Mouse (Mus musculus): ENCODE data around the gene Casp7. TPM values are rescaled to one million over a fixed set of nuclear protein-coding genes. Genes with fewer than 3 reads are reported as not detected.
A peak's percentile ranks its signal among the peaks of the same experiment; 100 is the strongest.

Gene Casp7
- polyA plus RNA-seq, 1 experiment from 2014 or later, result 30.7 TPM

GRCm38 (mm10) chr19:56363721-56364460, 33.0 kb upstream of the Casp7 start:
- WGBS, result 32% methylated on average over 15 of the region's 15 CpGs
- ATAC-seq (ENCODE audit: insufficient read depth), result peak; percentile 57; the same call in 1 of the 2 replicates
- H3K27ac ChIP-seq (ENCODE audit: low read depth), result no peak overlapping the region
- H3K27me3 ChIP-seq (ENCODE audit: insufficient read depth, low read length), result no peaks in the 10 kb centered on the region
- peaks cover 11% of the 10 kb centered on the region; the same call in 1 of the 2 replicates for H3K4me1 ChIP-seq (ENCODE audit: insufficient read depth)
- TF ChIP-seq CTCF (IDR thresholded peaks at IDR 0.05; ENCODE audit: low read depth), result peak; percentile 22; the same call in 1 of the 2 replicates
- H3K4me3 ChIP-seq (ENCODE audit: low read depth, low read length), result no peak overlapping the region
- no peak overlapping the region for H3K9ac ChIP-seq
- H3K4me2 ChIP-seq, result peak overlapping the region; percentile 16; the same call in 1 of the 2 replicates
- peak; percentile 87 for DNase-seq
- no peaks in the 10 kb centered on the region for H3K9me3 ChIP-seq (ENCODE audit: low read depth, low read length)
- no peaks in the 10 kb centered on the region for H3K36me3 ChIP-seq (ENCODE audit: insufficient read depth)

- 40% methylated on average over 8 of the region's 8 CpGs for WGBS
- peak; percentile 42; the same call in 1 of the 2 replicates for ATAC-seq (ENCODE audit: insufficient read depth)
- H3K27ac ChIP-seq (ENCODE audit: low read depth), result no peak overlapping the region
Observed at GRCm38 (mm10) chr19:56364563-56364962, 32.4 kb upstream of the Casp7 start.

GRCm38 (mm10) chr19:56366168-56366567, 30.8 kb upstream of the Casp7 start:
- H3K27ac ChIP-seq (ENCODE audit: low read depth), result peak overlapping the region; percentile 46; the same call in 1 of the 2 replicates
- peaks cover 11% of the 10 kb centered on the region; the same call in 1 of the 2 replicates for H3K4me1 ChIP-seq (ENCODE audit: insufficient read depth)
- H3K9me3 ChIP-seq (ENCODE audit: low read depth, low read length), result no peaks in the 10 kb centered on the region
- H3K36me3 ChIP-seq (ENCODE audit: insufficient read depth), result no peaks in the 10 kb centered on the region
- H3K4me3 ChIP-seq (ENCODE audit: low read depth, low read length), result no peak overlapping the region
- DNase-seq (peak; percentile 81), ATAC-seq (ENCODE audit: insufficient read depth) (no peak)
- no peak overlapping the region for H3K9ac ChIP-seq
- H3K4me2 ChIP-seq, result no peak overlapping the region
- WGBS, result 41% methylated on average over 11 of the region's 11 CpGs
- H3K27me3 ChIP-seq (ENCODE audit: insufficient read depth, low read length), result no peaks in the 10 kb centered on the region
- TF ChIP-seq CTCF (IDR thresholded peaks at IDR 0.05; ENCODE audit: low read depth), result no peak

More at GRCm38 (mm10) chr19:56364563-56364962, 32.4 kb upstream of the Casp7 start:
- H3K4me3 ChIP-seq (ENCODE audit: low read depth, low read length), result no peak overlapping the region
- no peaks in the 10 kb centered on the region for H3K36me3 ChIP-seq (ENCODE audit: insufficient read depth)
- peaks cover 11% of the 10 kb centered on the region; the same call in 1 of the 2 replicates for H3K4me1 ChIP-seq (ENCODE audit: insufficient read depth)
- TF ChIP-seq CTCF (IDR thresholded peaks at IDR 0.05; ENCODE audit: low read depth), result no peak
- no peaks in the 10 kb centered on the region for H3K9me3 ChIP-seq (ENCODE audit: low read depth, low read length)
- H3K27me3 ChIP-seq (ENCODE audit: insufficient read depth, low read length), result no peaks in the 10 kb centered on the region
- H3K9ac ChIP-seq, result no peak overlapping the region
- peak overlapping the region; percentile 16; the same call in 1 of the 2 replicates for H3K4me2 ChIP-seq
- DNase-seq, result peak; percentile 71

GRCm38 (mm10) chr19:56366625-56367024, 30.3 kb upstream of the Casp7 start:
- Histone ChIP-seq H3K4me3 (ENCODE audit: low read depth, low read length) (no peak overlapping the region), H3K9ac (no peak overlapping the region), H3K27me3 (ENCODE audit: insufficient read depth, low read length) (no peaks in the 10 kb centered on the region), H3K9me3 (ENCODE audit: low read depth, low read length) (no peaks in the 10 kb centered on the region), H3K4me2 (no peak overlapping the region), H3K36me3 (ENCODE audit: insufficient read depth) (no peaks in the 10 kb centered on the region), H3K27ac (ENCODE audit: low read depth) (peak overlapping the region; percentile 46; the same call in 1 of the 2 replicates), H3K4me1 (ENCODE audit: insufficient read depth) (peaks cover 11% of the 10 kb centered on the region; the same call in 1 of the 2 replicates)
- ATAC-seq (ENCODE audit: insufficient read depth) (no peak), DNase-seq (peak; percentile 59)
- no peak for TF ChIP-seq CTCF (IDR thresholded peaks at IDR 0.05; ENCODE audit: low read depth)
- WGBS, result 49% methylated on average over 9 of the region's 9 CpGs

- no peak for TF ChIP-seq CTCF (IDR thresholded peaks at IDR 0.05; ENCODE audit: low read depth)
- peak; percentile 50 for DNase-seq
- no peak overlapping the region for H3K4me3 ChIP-seq (ENCODE audit: low read depth, low read length)
- H3K4me1 ChIP-seq (ENCODE audit: insufficient read depth), result peaks cover 11% of the 10 kb centered on the region; the same call in 1 of the 2 replicates
- H3K4me2 ChIP-seq, result no peak overlapping the region
- no peak overlapping the region for H3K9ac ChIP-seq
- no peaks in the 10 kb centered on the region for H3K9me3 ChIP-seq (ENCODE audit: low read depth, low read length)
- 0 out of 2 replicates have a peak, but pooled peaks have one; percentile 23 for ATAC-seq (ENCODE audit: insufficient read depth)
- no peaks in the 10 kb centered on the region for H3K36me3 ChIP-seq (ENCODE audit: insufficient read depth)
- 62% methylated on average over 7 of the region's 7 CpGs for WGBS
- no peak overlapping the region for H3K27ac ChIP-seq (ENCODE audit: low read depth)
- H3K27me3 ChIP-seq (ENCODE audit: insufficient read depth, low read length), result no peaks in the 10 kb centered on the region
Observed at GRCm38 (mm10) chr19:56367778-56368177, 29.2 kb upstream of the Casp7 start.

GRCm38 (mm10) chr19:56368912-56369311, 28.0 kb upstream of the Casp7 start:
- Histone ChIP-seq H3K27ac (ENCODE audit: low read depth) (no peak overlapping the region), H3K4me2 (no peak overlapping the region), H3K36me3 (ENCODE audit: insufficient read depth) (no peaks in the 10 kb centered on the region), H3K9ac (no peak overlapping the region), H3K9me3 (ENCODE audit: low read depth, low read length) (no peaks in the 10 kb centered on the region), H3K4me1 (ENCODE audit: insufficient read depth) (peaks cover 6% of the 10 kb centered on the region; the same call in 1 of the 2 replicates), H3K27me3 (ENCODE audit: insufficient read depth, low read length) (no peaks in the 10 kb centered on the region), H3K4me3 (ENCODE audit: low read depth, low read length) (no peak overlapping the region)
- TF ChIP-seq CTCF (IDR thresholded peaks at IDR 0.05; ENCODE audit: low read depth), result no peak
- DNase-seq (no peak), ATAC-seq (ENCODE audit: insufficient read depth) (no peak)
- WGBS, result 77% methylated on average over 7 of the region's 7 CpGs

All from lung, embryonic 14.5 days (tissue).